Comparison of ENCODE assay signal across 9 mouse cellular contexts in genomic region chr10:95858164-95858563, GRCm38 (mm10). TPM values are rescaled to one million over a fixed set of nuclear protein-coding genes. Genes with fewer than 3 reads are reported as not detected.
A peak's percentile ranks its signal among the peaks of the same experiment; 100 is the strongest.
DNase-seq lines count a peak whose midpoint lies in the region; ATAC-seq and TF ChIP-seq lines count a peak whose summit lies in the region.
"Had no signal": no experiment of that assay in that cellular context is flagged by ENCODE, and none has a peak within 500 bp of the region (broad histone marks: within the 10 kb centered on the region; RNA-seq: fewer than 3 reads in every experiment).

No protein-coding gene starts in this region.

- 39% methylated on average over 2 of the region's 2 CpGs for WGBS in intestine, postnatal 0 days
- WGBS in intestine, embryonic 16.5 days, result 35% methylated on average over 2 of the region's 2 CpGs
- WGBS in lung, embryonic 14.5 days, result 26% methylated on average over 2 of the region's 2 CpGs

- peak; percentile 88 for TF ChIP-seq CTCF in intestine, postnatal 0 days (IDR thresholded peaks at IDR 0.05; ENCODE audit: low read depth)
- TF ChIP-seq CTCF in lung, embryonic 14.5 days (IDR thresholded peaks at IDR 0.05; ENCODE audit: low read depth), result peak; percentile 64

- peak; percentile 3 to 20 for DNase-seq in spleen, postnatal 36 days (ENCODE audit: low spot score in 2 of 2)
- no peak for DNase-seq in spleen, postnatal 10 days (ENCODE audit: low spot score in 2 of 2)
- peak; percentile 22 for DNase-seq in T-cell, adult 2 months (ENCODE audit: low spot score)
- DNase-seq in lung, embryonic 14.5 days, result peak; percentile 87
- no peak for DNase-seq in urinary bladder, postnatal 36 days (ENCODE audit: low spot score in 2 of 2)
- no peak for DNase-seq in gastrocnemius, postnatal 25 days

- no peak overlapping the region for H3K4me2 ChIP-seq in intestine, postnatal 0 days (replicated peaks; ENCODE audit: low read depth)
- H3K4me2 ChIP-seq in intestine, embryonic 16.5 days (ENCODE audit: low read depth, low read length), result no peak overlapping the region
- H3K4me2 ChIP-seq in lung, embryonic 14.5 days, result no peak overlapping the region

- H3K9me3 ChIP-seq in intestine, postnatal 0 days (ENCODE audit: control insufficient read depth), result no peaks in the 10 kb centered on the region
- H3K9me3 ChIP-seq in intestine, embryonic 16.5 days (ENCODE audit: control insufficient read depth, low read length), result no peaks in the 10 kb centered on the region
- no peaks in the 10 kb centered on the region for H3K9me3 ChIP-seq in lung, embryonic 14.5 days (ENCODE audit: low read depth, low read length)

- 0 out of 2 replicates have a peak, but pooled peaks cover 3% of the 10 kb centered on the region for H3K4me1 ChIP-seq in intestine, postnatal 0 days (replicated peaks; ENCODE audit: control insufficient read depth, insufficient read depth, low read length)
- H3K4me1 ChIP-seq in intestine, embryonic 16.5 days (ENCODE audit: control insufficient read depth, insufficient read depth, low read length), result no peaks in the 10 kb centered on the region
- H3K4me1 ChIP-seq in lung, embryonic 14.5 days (ENCODE audit: insufficient read depth), result no peaks in the 10 kb centered on the region

- H3K27me3 ChIP-seq in intestine, postnatal 0 days (replicated peaks; ENCODE audit: control insufficient read depth, insufficient read depth, low read length), result no peaks in the 10 kb centered on the region
- no peaks in the 10 kb centered on the region for H3K27me3 ChIP-seq in intestine, embryonic 16.5 days (replicated peaks; ENCODE audit: control insufficient read depth, insufficient read depth, low read length)
- H3K27me3 ChIP-seq in lung, embryonic 14.5 days (ENCODE audit: insufficient read depth, low read length), result no peaks in the 10 kb centered on the region

- H3K9ac ChIP-seq in intestine, postnatal 0 days (ENCODE audit: low read depth, low read length), result no peak overlapping the region
- H3K9ac ChIP-seq in intestine, embryonic 16.5 days (ENCODE audit: low read depth, low read length), result no peak overlapping the region
- no peak overlapping the region for H3K9ac ChIP-seq in lung, embryonic 14.5 days

- no peak overlapping the region for H3K4me3 ChIP-seq in intestine, postnatal 0 days (ENCODE audit: low read depth, low read length)
- H3K4me3 ChIP-seq in intestine, embryonic 16.5 days (ENCODE audit: low read length), result no peak overlapping the region
- H3K4me3 ChIP-seq in lung, embryonic 14.5 days (ENCODE audit: low read depth, low read length), result no peak overlapping the region

- H3K36me3 ChIP-seq in intestine, postnatal 0 days (ENCODE audit: control insufficient read depth, insufficient read depth), result no peaks in the 10 kb centered on the region
- no peaks in the 10 kb centered on the region for H3K36me3 ChIP-seq in intestine, embryonic 16.5 days (ENCODE audit: control insufficient read depth, insufficient read depth, low read length)
- no peaks in the 10 kb centered on the region for H3K36me3 ChIP-seq in lung, embryonic 14.5 days (ENCODE audit: insufficient read depth)

- no peak for ATAC-seq in intestine, postnatal 0 days
- ATAC-seq in intestine, embryonic 16.5 days, result no peak
- ATAC-seq in lung, embryonic 14.5 days (ENCODE audit: insufficient read depth), result no peak

- H3K27ac ChIP-seq in intestine, postnatal 0 days (ENCODE audit: low read depth, low read length), result no peak overlapping the region
- H3K27ac ChIP-seq in intestine, embryonic 16.5 days (ENCODE audit: low read length), result no peak overlapping the region
- no peak overlapping the region for H3K27ac ChIP-seq in lung, embryonic 14.5 days (ENCODE audit: low read depth)
- H3K27ac ChIP-seq: macrophage had no signal

RNA-seq across cellular contexts. Expression of gene Gm33543, which starts 15.4 kb away (rescaled TPM):
- not detected in 2 replicates for polyA plus RNA-seq in intestine, postnatal 0 days (2015; fragmentation: Nextera tagmentation; extraction: Ambion mirVana)
- polyA plus RNA-seq in intestine, embryonic 16.5 days (2015; fragmentation: Nextera tagmentation; extraction: Ambion mirVana), result not detected in 2 replicates
- polyA plus RNA-seq in lung, embryonic 14.5 days (2014; fragmentation: Nextera tagmentation; extraction: Ambion mirVana), result not detected in 2 replicates
- total RNA-seq in gastrocnemius, postnatal 25 days (2021), result 1 to 10 TPM in 1 of 2 experiments, under 1 TPM in 1; 0.95 to 1.4 TPM
- polyA plus RNA-seq: macrophage had no signal

Comparison
In these comparisons a context has a peak if more than half of its experiments do, and no peak if none do; other contexts are left out.
1. DNase-seq: peak in spleen, postnatal 36 days (2 of 2), T-cell, adult 2 months (single experiment) and lung, embryonic 14.5 days (single experiment); none in spleen, postnatal 10 days (0 of 2), urinary bladder, postnatal 36 days (0 of 2) and gastrocnemius, postnatal 25 days (single experiment).